Mouse (Mus musculus): ENCODE measurements around the gene Stat5b.

Gene Stat5b

DNA sequence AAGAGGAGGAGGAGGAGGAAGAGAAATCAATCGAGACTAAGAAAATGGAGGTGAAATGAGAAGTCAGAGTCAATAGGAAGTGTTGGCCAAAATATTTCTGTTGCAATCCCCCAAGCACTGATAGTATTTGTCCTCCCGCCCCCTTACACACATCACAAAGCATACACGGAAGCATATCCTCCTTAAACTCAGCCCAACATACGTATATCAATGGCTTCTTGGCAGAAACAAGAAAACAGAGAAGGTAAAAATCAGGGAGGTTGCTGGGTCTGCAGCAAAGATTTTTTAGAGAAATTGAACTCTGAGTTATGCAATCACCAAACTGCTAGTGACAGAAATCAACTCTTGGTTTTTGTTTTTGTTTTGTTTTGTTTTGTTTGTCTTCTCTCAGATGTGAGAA, 2.4 kb downstream of the Stat5b start:
- in situ Hi-C loops (cut with MboI; ENCODE audit: unreplicated experiment in 2 of 2): no loop called here

DNA sequence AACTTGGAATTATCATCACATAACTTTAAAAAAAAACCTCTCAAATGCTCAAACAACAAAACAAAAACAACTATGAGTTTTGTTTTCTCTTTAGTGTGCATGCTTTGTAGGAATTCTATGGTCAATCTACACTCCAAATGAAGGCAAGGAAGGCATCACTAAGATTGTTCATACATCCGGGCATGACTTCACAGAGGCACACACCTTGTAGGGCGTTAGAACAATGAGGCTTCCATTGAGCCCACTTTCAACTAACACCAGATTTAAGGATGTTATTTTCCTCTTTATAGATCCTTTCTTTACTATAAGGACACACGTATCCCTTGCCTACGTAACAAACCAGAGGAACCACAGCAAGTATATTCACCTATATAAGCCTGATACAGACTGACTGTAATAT, 3.0 kb downstream of the Stat5b start:
- in situ Hi-C loops (cut with MboI; ENCODE audit: unreplicated experiment in 2 of 2): no loop called here

DNA sequence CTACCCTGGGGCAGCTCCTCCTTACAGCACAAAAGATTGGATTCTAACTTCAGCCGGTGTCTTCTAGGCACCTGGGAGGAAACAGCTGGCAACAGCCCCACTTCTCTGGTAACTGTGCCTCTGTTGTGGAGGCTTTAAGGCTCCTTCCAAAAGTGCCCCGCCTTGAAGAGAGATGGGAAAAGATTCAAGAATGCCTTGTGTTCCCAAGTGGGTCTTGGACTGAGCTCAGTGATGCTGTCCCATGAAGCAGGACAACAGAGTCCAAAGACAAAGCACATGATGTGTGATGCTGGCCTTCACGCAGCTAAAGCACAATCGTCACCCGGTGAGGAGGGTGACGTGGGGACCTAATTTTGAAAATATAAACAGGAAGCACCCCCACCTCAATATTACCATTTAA, 4.7 kb downstream of the Stat5b start:
- in situ Hi-C loops (cut with MboI; ENCODE audit: unreplicated experiment in 2 of 2): no loop called here

DNA sequence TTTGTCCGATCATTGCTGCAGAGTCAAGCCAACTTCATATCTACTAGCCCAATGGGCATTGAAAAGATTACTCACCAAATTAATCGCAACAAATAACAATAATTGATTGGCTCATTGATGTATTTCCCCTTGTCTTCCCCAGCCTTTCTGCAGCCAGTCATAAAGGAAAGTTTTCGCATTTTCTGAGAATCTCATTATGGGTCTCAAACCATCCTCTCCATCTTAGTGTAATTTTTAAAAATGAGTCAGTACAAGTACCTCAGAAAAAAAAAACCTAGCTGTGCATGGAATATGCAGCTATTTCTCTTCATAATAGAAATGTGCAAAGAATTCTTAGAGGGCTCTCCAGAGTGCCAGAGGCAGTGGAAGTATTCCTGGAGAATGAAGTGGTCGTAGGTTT, 6.4 kb downstream of the Stat5b start:
- in situ Hi-C loops (cut with MboI; ENCODE audit: unreplicated experiment in 2 of 2): no loop called here

DNA sequence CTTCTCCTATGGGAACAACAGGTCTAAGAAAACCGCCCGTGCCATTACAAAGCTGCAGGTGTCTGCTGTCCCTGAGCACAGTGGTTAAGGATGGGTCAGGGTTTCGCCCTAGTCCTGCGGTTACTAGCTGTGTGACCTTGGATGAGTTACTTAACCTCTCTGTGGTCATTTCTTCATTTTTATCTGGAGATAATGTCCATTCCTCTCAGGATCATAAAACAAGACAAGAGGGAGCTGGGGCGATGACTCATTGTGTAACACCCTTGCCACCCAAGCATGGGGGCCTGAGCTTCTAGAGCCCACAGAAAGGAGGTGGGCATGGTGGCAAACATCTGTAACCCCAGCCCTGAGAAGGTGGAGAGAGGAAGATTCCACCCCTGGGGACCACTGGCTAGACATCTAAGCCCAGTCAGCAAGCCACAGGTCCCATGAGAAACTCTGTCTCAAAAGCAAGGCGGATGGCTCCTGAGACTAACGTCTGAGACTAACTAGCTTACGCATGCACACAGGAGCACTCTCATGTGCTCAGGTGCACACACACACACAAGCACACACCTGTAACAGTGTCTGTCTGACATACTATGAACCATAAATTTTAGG, 7.4 kb downstream of the Stat5b start:
- in situ Hi-C loops (cut with MboI; ENCODE audit: unreplicated experiment in 2 of 2): no loop called here

DNA sequence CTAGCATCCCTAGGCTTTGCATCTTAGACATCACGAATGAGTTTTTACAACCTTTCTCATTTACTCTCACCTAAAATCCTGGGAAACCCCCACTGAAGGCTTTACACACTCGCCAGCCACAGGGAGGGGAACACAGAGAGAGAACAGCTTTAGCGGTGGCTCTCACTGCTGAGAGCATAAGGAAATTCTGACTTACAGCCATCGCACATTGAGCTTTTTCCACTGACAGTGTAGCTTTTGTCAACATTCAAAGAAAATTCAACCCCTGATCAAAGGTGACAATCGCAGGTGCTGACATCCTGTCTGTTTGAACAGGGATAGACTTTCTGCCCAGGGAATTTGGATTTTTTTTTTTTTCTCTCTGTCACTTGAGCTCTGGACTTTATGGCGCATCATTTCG, 8.5 kb downstream of the Stat5b start:
- in situ Hi-C loops (cut with MboI; ENCODE audit: unreplicated experiment in 2 of 2): no loop called here

DNA sequence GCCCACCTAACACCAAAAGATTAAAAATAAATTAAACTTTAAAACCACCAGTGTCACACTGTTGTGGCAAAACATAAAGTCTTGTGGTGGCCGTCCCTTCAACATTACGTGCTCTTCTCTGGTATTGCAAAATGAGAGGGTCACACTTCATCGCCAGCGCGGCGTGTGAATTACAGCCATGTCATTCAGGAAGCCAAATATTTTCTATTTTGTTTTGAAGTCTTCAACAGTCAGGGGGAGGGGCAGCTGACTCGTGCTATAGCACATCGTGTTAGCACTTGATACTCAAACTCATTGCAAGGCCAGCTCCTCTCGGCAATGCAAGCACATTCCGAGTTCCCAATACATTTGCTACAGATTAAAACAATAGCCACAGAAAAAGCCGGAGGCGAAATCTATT, 9.7 kb downstream of the Stat5b start:
- in situ Hi-C loops (cut with MboI; ENCODE audit: unreplicated experiment in 2 of 2): no loop called here

DNA sequence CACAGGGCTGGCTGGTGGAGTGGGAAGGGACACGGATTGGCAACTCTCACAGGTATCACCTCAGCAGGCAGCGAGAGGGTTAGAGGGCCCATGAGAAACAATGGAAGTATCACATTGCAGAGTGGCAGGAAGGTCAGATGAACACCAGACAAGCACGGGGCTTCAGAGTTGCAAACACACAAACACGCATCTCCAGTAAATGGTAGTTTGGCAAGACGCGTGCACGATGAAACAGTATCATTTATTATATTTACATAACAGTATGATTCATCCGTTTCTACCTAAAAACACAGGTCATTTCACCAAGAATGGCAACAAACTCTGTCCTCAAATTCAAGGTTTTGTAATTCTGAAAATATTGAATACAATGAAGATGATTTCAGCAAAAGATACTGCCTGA, 11.0 kb downstream of the Stat5b start:
- in situ Hi-C loops (cut with MboI; ENCODE audit: unreplicated experiment in 2 of 2): no loop called here

DNA sequence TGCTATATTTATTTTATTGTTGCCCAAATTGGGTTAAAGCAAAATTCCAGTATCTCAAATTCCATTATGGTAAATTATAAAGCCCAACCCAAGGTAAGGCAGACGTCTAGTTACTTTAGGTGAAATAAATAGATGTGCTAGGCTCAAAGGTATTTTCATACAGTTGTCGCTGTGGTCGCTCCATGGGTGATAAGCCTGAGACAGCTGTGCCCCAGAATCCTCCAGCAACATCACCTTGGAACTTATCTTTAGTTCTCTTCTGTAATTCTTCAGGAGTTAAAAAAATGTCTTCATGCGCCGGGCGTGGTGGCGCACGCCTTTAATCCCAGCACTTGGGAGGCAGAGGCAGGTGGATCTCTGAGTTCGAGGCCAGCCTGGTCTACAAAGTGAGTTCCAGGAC, 11.6 kb downstream of the Stat5b start:
- in situ Hi-C loops (cut with MboI; ENCODE audit: unreplicated experiment in 2 of 2): no loop called here

DNA sequence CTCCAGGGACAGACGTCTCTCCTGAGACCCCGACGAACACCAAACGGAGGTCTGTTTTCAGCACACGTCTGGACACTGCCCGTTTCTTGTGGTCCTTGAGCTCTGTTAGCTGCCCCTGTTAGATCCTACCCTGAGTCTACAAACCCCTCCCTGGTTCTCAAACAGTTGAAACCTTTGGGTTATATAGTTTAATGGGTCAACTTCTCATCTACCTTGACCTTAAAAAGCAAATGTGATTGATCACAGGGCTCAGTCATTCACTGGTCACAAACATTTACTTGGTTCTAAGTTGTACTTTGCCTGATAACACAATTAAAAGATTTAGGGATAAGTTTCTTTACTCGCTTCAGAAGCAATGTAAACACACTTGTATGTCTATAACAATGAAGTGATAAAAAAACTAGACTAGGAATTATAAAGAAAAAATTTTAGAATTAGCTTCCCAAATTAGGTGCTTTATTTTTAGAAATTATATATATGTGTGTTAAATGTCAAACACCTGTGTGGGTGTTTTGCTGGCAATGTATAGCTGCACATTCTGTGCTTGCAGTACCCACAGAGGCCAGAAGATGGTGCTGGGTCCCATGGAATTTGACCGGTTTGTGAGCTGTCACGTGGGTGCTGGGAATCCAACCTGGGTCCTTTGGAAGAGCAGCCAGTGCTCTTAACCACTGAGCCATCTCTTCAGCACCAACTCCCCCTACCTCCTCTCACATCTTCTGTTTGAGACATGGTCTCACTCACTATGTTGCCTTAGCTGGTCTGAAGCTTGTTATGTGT, 13.4 kb downstream of the Stat5b start:
- in situ Hi-C loops (cut with MboI; ENCODE audit: unreplicated experiment in 2 of 2): no loop called here

DNA sequence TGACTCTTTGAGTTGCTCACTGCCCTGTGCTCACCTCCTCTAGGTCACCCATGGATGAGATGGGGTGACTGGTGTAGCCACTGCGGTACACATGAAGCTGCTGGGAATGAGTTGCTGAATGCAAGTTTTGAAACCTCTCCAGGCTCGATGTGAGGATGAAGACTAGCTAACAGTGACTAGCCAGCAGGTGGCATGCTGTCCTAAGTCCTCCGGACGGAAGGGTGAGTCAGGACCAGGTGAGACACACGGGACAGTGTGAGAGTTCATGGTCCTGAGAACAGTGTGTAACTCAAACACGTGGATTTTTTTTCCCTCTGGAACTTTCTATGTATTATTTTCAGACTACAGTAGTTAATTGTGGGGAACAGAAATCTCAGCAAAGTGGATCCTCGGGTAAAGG, 17.1 kb downstream of the Stat5b start:
- in situ Hi-C loops (cut with MboI; ENCODE audit: unreplicated experiment in 2 of 2): no loop called here

DNA sequence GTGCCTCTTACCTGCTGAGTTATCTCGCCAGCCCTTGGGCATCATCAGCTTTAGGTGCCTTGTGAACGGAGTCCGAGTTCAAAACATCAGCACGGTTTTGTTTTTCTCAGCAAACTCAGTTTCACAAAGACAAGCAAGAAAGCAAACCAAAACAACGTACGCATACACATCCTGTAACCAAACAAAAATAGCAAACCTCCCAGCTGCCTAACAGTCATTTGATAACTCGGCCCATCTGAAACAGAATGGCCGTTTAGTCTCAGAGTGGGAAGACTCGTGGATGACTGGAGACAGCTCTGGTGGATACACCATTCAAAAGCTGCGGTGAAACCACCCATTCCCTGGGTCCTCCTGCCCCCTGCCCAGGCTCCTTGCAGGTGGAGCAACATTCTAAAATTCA, 19.1 kb downstream of the Stat5b start:
- in situ Hi-C loops (cut with MboI; ENCODE audit: unreplicated experiment in 2 of 2): no loop called here

DNA sequence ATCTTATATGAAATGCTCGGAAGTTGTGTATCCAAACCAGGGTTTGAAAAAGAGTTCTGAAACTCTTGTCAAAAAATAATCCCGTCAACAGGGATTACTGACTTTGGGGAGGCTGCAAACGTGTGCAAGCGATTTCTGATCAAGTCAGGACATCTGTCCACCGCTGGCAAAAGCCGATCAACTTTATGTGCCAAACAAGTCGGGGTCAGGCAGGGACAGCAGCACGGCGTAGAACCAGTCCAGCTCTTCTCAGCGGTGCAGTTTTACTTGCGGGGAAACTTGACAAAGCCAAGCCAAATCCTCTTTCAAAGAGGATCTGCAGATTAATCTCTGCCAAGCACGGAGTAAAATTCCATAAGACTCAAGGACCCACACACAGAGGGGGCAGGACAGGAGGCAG, 20.8 kb downstream of the Stat5b start:
- in situ Hi-C loops (cut with MboI; ENCODE audit: unreplicated experiment in 2 of 2): no loop called here

DNA sequence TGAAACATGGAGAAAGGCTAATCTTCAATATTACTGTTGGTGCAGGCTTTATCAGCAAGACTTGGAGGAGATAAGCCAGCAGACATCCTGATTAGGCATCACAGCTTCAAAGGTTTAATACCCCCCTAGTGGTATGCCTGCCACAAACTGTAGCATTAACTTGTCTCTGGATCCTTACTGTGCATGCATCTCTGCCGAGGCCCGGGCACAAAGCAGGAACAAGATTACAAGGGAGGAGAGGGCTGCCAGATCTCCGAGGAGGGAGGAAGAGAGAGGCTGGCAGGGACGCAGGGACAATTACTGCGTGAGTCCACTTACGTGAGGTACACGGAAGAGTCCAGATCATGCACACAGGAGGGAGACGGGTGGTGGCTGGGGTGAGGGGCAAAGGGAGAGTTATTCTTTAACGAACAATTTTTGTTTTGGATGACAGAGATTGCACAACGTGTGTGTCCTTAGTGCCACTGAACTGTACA, 21.8 kb downstream of the Stat5b start:
- in situ Hi-C loops (cut with MboI; ENCODE audit: unreplicated experiment in 2 of 2): no loop called here

DNA sequence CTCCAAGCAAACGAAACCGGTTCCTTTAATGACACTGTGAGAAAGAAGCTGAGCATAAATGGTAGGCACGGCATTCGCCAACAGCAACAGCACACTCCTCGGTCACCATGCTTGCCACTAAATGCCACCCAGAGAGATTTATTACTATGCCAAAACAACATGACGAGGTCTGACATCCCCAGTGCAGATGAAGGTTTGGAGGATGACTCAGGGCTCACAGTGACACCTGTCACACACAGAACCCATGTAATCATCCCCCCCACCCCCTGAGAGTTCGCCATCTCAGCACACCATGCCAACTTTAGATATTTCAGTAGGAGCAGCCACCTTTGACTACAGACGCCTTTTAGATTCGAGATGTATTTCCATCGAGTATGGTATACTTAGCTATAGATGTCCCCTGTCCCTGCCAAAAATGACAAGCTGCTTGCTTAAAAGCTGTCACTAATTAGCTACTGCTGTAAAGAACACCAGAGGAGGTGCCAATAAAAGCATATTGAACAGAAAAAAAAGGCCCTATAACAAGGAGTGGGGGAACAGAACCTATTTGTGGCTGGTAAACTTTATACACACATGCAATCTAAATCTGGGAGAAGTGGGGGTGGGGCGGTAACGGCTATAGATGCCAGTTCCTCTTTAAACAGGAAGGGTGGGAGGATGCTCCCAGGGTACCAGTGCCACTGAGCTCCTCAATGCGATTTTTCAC, 24.2 kb downstream of the Stat5b start:
- in situ Hi-C loops (cut with MboI; ENCODE audit: unreplicated experiment in 2 of 2): no loop called here

DNA sequence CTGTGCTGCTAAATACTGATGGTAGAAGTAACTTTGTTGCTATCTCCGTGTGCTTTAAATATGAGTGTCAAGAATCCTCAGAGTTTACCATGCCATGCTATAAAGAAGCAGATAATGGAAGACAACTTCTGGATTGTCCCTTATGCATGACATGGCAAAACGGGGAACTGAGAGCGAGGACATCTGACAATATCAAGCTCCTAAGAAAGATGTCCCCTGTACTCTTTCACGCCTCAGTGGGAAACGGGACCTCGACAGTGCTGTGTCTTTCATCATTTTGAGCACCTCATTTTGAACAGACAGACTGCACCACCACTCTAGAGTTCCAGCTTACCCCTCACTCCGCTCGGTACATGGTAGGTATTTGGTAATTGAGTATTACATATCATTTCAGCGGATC, 25.1 kb downstream of the Stat5b start:
- in situ Hi-C loops (cut with MboI; ENCODE audit: unreplicated experiment in 2 of 2): no loop called here

DNA sequence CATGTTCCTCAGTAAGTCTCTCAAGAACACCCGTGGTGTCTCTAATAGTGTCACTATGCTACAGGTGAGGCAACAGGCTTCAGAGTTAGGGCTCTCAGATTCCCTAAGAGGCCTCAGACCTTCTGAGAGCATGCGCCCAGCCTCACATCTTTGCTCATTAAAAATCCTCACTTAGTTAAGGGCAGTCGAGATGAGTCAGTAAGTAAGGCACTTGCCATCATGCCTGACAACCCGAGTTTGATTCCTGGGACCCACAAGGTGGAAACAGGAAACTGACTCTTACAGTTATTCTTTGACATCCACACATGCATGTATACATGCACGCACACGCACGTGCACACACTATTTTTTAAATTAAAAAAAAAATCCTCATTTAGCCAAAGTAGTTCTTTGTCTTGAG, 26.0 kb downstream of the Stat5b start:
- in situ Hi-C loops (cut with MboI; ENCODE audit: unreplicated experiment in 2 of 2): no loop called here

DNA sequence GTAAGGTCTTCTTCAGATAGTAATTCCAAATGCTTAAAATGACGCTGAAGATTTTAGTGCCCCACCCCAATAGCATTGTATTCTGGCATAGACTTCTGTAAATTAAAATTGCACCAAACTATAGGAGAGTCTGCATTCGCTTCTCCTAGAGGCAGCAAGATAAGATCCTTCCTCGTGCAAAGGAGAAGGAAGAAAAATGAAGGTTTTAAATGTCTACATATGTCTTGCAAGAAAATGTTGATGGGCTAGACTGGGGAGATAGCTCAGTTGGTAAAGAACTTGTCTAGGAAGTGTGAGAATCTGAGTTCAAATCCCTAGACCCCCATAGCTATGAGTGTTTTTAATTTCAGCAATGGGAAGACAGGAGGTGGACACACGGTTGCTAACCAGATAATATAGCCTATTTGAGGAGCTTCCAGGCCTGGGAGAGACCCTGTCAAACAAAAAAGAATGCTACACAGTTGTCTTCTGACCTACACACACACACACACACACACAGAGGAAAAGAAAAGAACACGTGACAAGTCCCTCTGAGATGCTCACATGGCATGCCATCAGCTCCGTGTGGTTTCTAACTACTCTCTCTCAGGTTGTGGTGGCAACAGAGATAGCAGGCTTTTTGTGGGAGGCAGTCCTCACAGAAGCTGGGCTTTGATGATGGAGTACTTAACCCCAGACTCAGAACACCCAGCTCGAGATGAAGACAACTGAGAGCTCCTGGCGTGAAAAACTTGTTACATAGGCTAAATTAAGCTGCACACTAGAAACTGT, 26.8 kb downstream of the Stat5b start:
- in situ Hi-C loops (cut with MboI; ENCODE audit: unreplicated experiment in 2 of 2): no loop called here

DNA sequence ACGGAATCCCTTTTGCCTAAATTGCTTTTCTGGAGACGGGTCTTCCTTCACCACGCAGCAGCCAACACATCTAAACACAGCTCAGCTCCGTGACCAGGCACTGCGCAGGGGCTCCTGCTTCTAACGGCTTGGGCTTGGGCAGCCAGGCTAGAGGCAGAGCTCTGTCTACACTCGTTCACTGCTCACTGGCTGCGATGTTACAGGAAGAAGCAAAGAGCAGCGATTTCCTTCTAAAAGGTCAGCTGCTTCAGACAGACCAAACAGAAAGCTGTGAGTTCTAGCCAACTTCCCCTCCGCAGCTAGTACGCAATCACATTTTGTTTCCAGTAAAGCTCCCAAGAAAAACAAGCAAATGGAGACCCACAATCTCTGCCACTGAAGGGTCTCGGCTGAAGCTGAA, 28.2 kb downstream of the Stat5b start:
- in situ Hi-C loops (cut with MboI; ENCODE audit: unreplicated experiment in 2 of 2): no loop called here

DNA sequence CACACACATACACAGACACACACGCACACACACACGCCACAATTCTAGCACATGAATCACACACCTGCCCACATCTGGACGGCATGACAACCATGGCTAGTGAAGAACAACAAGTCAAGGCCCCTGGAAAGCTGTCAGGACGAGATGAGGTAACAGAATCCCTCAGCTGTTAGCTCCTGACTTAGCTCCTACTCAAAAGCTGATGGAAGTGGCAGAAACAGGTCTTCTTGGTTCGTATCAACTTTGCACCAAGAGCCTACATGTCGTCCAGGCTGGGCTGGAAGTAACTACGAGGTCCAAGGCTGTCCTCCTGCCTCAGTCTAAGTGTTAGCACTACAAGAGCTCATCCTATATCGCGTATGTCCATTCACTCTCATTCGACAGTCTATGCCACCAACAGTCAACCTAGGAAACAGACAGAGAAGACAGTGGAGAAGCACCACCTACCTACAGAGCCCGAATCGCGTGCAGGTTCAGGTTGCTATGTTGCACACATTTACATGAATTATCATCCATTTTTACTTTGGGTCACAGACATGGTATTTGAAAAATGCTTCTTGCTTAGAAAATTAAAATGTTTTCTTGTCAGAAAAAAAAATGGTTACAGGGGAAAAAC, 28.8 kb downstream of the Stat5b start:
- in situ Hi-C loops (cut with MboI; ENCODE audit: unreplicated experiment in 2 of 2): no loop called here

DNA sequence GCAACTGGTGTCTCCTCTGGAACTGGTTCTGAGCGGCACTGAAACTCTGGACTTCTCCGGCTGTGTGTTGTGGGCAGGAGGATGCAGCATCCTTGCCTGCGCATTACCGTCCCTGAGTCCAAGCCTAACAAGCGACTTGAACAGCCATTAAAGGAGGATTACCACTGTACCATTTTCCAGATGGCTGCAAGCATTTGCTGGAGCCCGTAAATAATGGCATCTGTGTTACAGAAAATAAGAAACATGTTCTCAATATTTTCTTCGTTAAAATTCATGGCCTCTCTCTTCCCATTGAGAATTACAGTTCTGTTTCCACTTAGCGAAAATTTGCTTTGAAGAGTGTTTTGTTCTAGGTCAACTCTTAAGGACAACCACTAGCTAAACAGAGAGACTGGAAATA, 30.5 kb downstream of the Stat5b start:
- in situ Hi-C loops (cut with MboI; ENCODE audit: unreplicated experiment in 2 of 2): no loop called here
